Mouse (Mus musculus) liver, embryonic 14.5 days (tissue): ENCODE data around the gene Foxo6. TPM values are rescaled to one million over a fixed set of nuclear protein-coding genes. Genes with fewer than 3 reads are reported as not detected.

Source experiments
- ATAC-seq: fragments of 200-750 bp; cut with Nextera tagmentation; 2 replicates; pipeline ENCODE4 v1.8.0; 2017; ENCODE audit warnings: moderate number of reproducible peaks, mild to moderate bottlenecking, moderate library complexity; ENCODE audit not compliant: insufficient read depth
- DNase-seq, 3 experiments: peaks; one replicate each; pipeline ENCODE4 v3.0.0-alpha.2; 2012 to 2013; ENCODE audit warnings: low read depth in 3 of 3, low spot score in 3 of 3
- H3K27ac ChIP-seq: fragments of 300-500 bp; sonication (generic); 2 replicates; pipeline ENCODE4 v1.5.1; 2014; ENCODE audit warnings: moderate library complexity, mild to moderate bottlenecking, control low read depth, inconsistent platforms
- H3K27me3 ChIP-seq: fragments of 300-500 bp; sonication (generic); 2 replicates; pipeline ENCODE4 v1.6.1; 2014; ENCODE audit warnings: mild to moderate bottlenecking, low read length, moderate library complexity; ENCODE audit not compliant: control insufficient read depth, insufficient read depth
- H3K36me3 ChIP-seq: fragments of 300-500 bp; sonication (generic); replicated peaks from 2 replicates; pipeline ENCODE4 v1.6.1; 2014; ENCODE audit warnings: low read depth; ENCODE audit not compliant: control insufficient read depth, insufficient read depth
- H3K4me1 ChIP-seq, 2 experiments: fragments of 200-500 bp in 1 of 2; fragments of 300-500 bp in 1 of 2; sonication (generic) in 1 of 2; replicated peaks; 2 replicates each; pipeline ENCODE4 v1.6.1; 2012 to 2014; ENCODE audit warnings: antibody characterized with exemption in 1 of 2, inconsistent platforms in 1 of 2, low read length in 1 of 2; ENCODE audit not compliant: control insufficient read depth in 2 of 2, insufficient read depth in 2 of 2
- H3K4me2 ChIP-seq: fragments of 300-500 bp; sonication (generic); 2 replicates; pipeline ENCODE4 v1.6.1; 2014; ENCODE audit warnings: low read depth, mild to moderate bottlenecking, control low read depth, moderate library complexity
- H3K4me3 ChIP-seq, 2 experiments: fragments of 200-500 bp in 1 of 2; fragments of 300-500 bp in 1 of 2; sonication (generic) in 1 of 2; 2 replicates each; pipeline ENCODE4 v1.5.1; 2012 to 2014; ENCODE audit warnings: low read depth in 2 of 2, low read length in 2 of 2, mild to moderate bottlenecking in 2 of 2, control low read depth in 1 of 2, inconsistent platforms in 1 of 2, moderate library complexity in 1 of 2; ENCODE audit not compliant: insufficient read depth in 1 of 2
- H3K9ac ChIP-seq: fragments of 300-500 bp; sonication (generic); replicated peaks from 2 replicates; pipeline ENCODE4 v1.6.1; 2014; ENCODE audit warnings: mild to moderate bottlenecking, control low read depth, moderate library complexity
- H3K9me3 ChIP-seq: fragments of 300-500 bp; sonication (generic); 2 replicates; pipeline ENCODE4 v1.6.1; 2016; ENCODE audit warnings: low read length, mixed read lengths; ENCODE audit not compliant: control insufficient read depth
- CTCF ChIP-seq: IDR thresholded peaks from 2 replicates; pipeline ENCODE4 v1.5.1; 2016; ENCODE audit warnings: antibody characterized with exemption, low read depth, control low read depth
- EP300 ChIP-seq: IDR thresholded peaks from 2 replicates; pipeline ENCODE4 v1.6.1; 2016; ENCODE audit warnings: antibody characterized with exemption, low read depth
- WGBS: fragments of 180-500 bp; shearing (Covaris S2); extraction: QIAGEN DNeasy Blood & Tissue Kit; methylation state at CpG from one replicate; pipeline ENCODE4 v1.1.7; 2014; ENCODE audit not compliant: insufficient replicate concordance; 5-methylcytosine and 5-hydroxymethylcytosine counted together
- polyA plus RNA-seq, 2 experiments: library from polyadenylated mRNA; depleted of rRNA in 1 of 2; stranded (reverse) in 1 of 2; unstranded in 1 of 2; fragments of >200 nt; fragmentation: Nextera tagmentation in 1 of 2; extraction: Ambion mirVana in 1 of 2; gene quantifications; 2 replicates each; pipeline versions ENCODE4 v1.2.1 to v1.2.3; 2012 to 2014

Foxo6 gene
- polyA plus RNA-seq, 2 experiments = 0.06 TPM; not detected in 1

GRCm38 (mm10) chr4:120317541-120317940, 30.4 kb upstream of the Foxo6 start:
- WGBS = 42% methylated on average over 2 of the region's 2 CpGs
- no peak overlapping the region for H3K27ac ChIP-seq

GRCm38 (mm10) chr4:120316716-120317115, 29.6 kb upstream of the Foxo6 start:
- Histone ChIP-seq H3K9ac (no peak overlapping the region), H3K36me3 (no peaks in the 10 kb centered on the region), H3K9me3 (no peaks in the 10 kb centered on the region), H3K4me1 (no peaks in the 10 kb centered on the region), H3K4me3 (no peak overlapping the region), H3K27ac (no peak overlapping the region), H3K4me2 (no peak overlapping the region), H3K27me3 (no peaks in the 10 kb centered on the region)
- ATAC-seq (no peak), DNase-seq (no peak)
- TF ChIP-seq CTCF (no peak), EP300 (no peak)
- WGBS = 60% methylated on average over 4 of the region's 4 CpGs

More at GRCm38 (mm10) chr4:120317541-120317940, 30.4 kb upstream of the Foxo6 start:
- ATAC-seq (no peak), DNase-seq (no peak)
- TF ChIP-seq CTCF = no peak; the same call in 1 of the 2 replicates
- TF ChIP-seq EP300 = no peak
- Histone ChIP-seq H3K9ac (no peak overlapping the region), H3K4me2 (no peak overlapping the region), H3K27me3 (no peaks in the 10 kb centered on the region), H3K4me3 (no peak overlapping the region), H3K4me1 (no peaks in the 10 kb centered on the region), H3K9me3 (no peaks in the 10 kb centered on the region), H3K36me3 (no peaks in the 10 kb centered on the region)

GRCm38 (mm10) chr4:120314571-120314970, 27.4 kb upstream of the Foxo6 start:
- H3K4me2 ChIP-seq = no peak overlapping the region
- H3K27me3 ChIP-seq = no peaks in the 10 kb centered on the region
- H3K4me3 ChIP-seq = no peak overlapping the region
- no peaks in the 10 kb centered on the region for H3K36me3 ChIP-seq
- whole genome bisulfite sequencing = 26% methylated on average over 3 of the region's 3 CpGs
- H3K9me3 ChIP-seq = no peaks in the 10 kb centered on the region
- no peaks in the 10 kb centered on the region for H3K4me1 ChIP-seq
- H3K27ac ChIP-seq = no peak overlapping the region
- no peak for TF ChIP-seq EP300
- TF ChIP-seq CTCF = no peak
- ATAC-seq (no peak), DNase-seq (no peak)
- no peak overlapping the region for H3K9ac ChIP-seq

- Histone ChIP-seq H3K27me3 (no peaks in the 10 kb centered on the region), H3K4me2 (no peak overlapping the region), H3K9me3 (no peaks in the 10 kb centered on the region), H3K9ac (no peak overlapping the region), H3K27ac (no peak overlapping the region), H3K4me3 (no peak overlapping the region), H3K36me3 (no peaks in the 10 kb centered on the region), H3K4me1 (no peaks in the 10 kb centered on the region)
- DNase-seq (no peak), ATAC-seq (no peak)
- TF ChIP-seq EP300 = no peak
- TF ChIP-seq CTCF = no peak
- WGBS = 34% methylated on average over 5 of the region's 5 CpGs
Observed at GRCm38 (mm10) chr4:120313309-120313708, 26.2 kb upstream of the Foxo6 start.

GRCm38 (mm10) chr4:120304580-120304979, 17.4 kb upstream of the Foxo6 start:
- Histone ChIP-seq H3K27ac (no peak overlapping the region), H3K27me3 (no peaks in the 10 kb centered on the region; the same call in 1 of the 2 replicates), H3K4me3 (no peak overlapping the region), H3K4me2 (no peak overlapping the region), H3K9ac (no peak overlapping the region), H3K4me1 (no peaks in the 10 kb centered on the region), H3K9me3 (no peaks in the 10 kb centered on the region), H3K36me3 (no peaks in the 10 kb centered on the region)
- ATAC-seq = no peak
- DNase-seq = no peak
- 13% methylated on average over 9 of the region's 9 CpGs for WGBS
- TF ChIP-seq EP300 (no peak), CTCF (no peak)
